Mouse (Mus musculus) liver, embryonic 13.5 days (tissue): ENCODE data around the gene Trabd. TPM values are rescaled to one million over a fixed set of nuclear protein-coding genes. Genes with fewer than 3 reads are reported as not detected.
A peak's percentile ranks its signal among the peaks of the same experiment; 100 is the strongest.

ENCODE experiments used
- ATAC-seq: fragments of 200-750 bp; cut with Nextera tagmentation; 2 replicates; pipeline ENCODE4 v1.8.0; 2017; ENCODE audit warnings: low read depth, mild to moderate bottlenecking, moderate number of reproducible peaks, moderate library complexity
- DNase-seq: peaks from one replicate; pipeline ENCODE4 v3.0.0; 2022
- H3K27ac ChIP-seq: fragments of 300-500 bp; sonication (generic); 2 replicates; pipeline ENCODE4 v1.5.1; 2015; ENCODE audit warnings: moderate library complexity, mild to moderate bottlenecking, inconsistent platforms
- H3K27me3 ChIP-seq: fragments of 300-500 bp; sonication (generic); 2 replicates; pipeline ENCODE4 v1.6.1; 2015; ENCODE audit warnings: mild to moderate bottlenecking, inconsistent platforms
- H3K36me3 ChIP-seq: fragments of 300-500 bp; sonication (generic); 2 replicates; pipeline ENCODE4 v1.6.1; 2015; ENCODE audit warnings: mild to moderate bottlenecking, inconsistent platforms
- H3K4me1 ChIP-seq: fragments of 300-500 bp; sonication (generic); replicated peaks from 2 replicates; pipeline ENCODE4 v1.6.1; 2015; ENCODE audit warnings: inconsistent platforms
- H3K4me2 ChIP-seq: fragments of 300-500 bp; sonication (generic); 2 replicates; pipeline ENCODE4 v1.6.1; 2015; ENCODE audit warnings: inconsistent platforms, mild to moderate bottlenecking, moderate library complexity
- H3K4me3 ChIP-seq: fragments of 300-500 bp; sonication (generic); replicated peaks from 2 replicates; pipeline ENCODE4 v1.5.1; 2015; ENCODE audit warnings: mild to moderate bottlenecking, inconsistent platforms
- H3K9ac ChIP-seq: fragments of 300-500 bp; sonication (generic); 2 replicates; pipeline ENCODE4 v1.6.1; 2015; ENCODE audit warnings: mild to moderate bottlenecking, inconsistent platforms
- H3K9me3 ChIP-seq: fragments of 300-500 bp; sonication (generic); replicated peaks from 2 replicates; pipeline ENCODE4 v1.6.1; 2016; ENCODE audit warnings: inconsistent platforms
- WGBS: fragments of 180-500 bp; shearing (Covaris S2); methylation state at CpG from one replicate; pipeline ENCODE4 v1.1.7; 2015; ENCODE audit not compliant: insufficient replicate concordance; 5-methylcytosine and 5-hydroxymethylcytosine counted together
- polyA plus RNA-seq: library from polyadenylated mRNA; unstranded; fragments of >200 nt; fragmentation: Nextera tagmentation; extraction: Ambion mirVana; gene quantifications from 2 replicates; pipeline ENCODE4 v1.2.1, GENCODE M21; 2015

Gene Trabd
- polyA plus RNA-seq: 16.4 and 16.6 TPM in 2 replicates

- H3K27ac ChIP-seq: peak within 1 kb of the TSS; percentile 65
- WGBS: 35% methylated on average over 11 of the region's 11 CpGs
- peak within 1 kb of the TSS; percentile 97 for H3K4me2 ChIP-seq
- no peaks in the 10 kb centered on the region for H3K9me3 ChIP-seq
- no peaks in the 10 kb centered on the region for H3K36me3 ChIP-seq
- ATAC-seq (no peak; the same call in 1 of the 2 replicates), DNase-seq (no peak)
- H3K27me3 ChIP-seq: peaks cover 29% of the 10 kb centered on the region
- H3K9ac ChIP-seq: peak within 1 kb of the TSS; percentile 87
- peaks cover 42% of the 10 kb centered on the region for H3K4me1 ChIP-seq
- peak within 1 kb of the TSS; percentile 78 for H3K4me3 ChIP-seq
Observed at GRCm38 (mm10) chr15:89074613-89075477, at the start of gene Trabd. TSS of gene Trabd (plus strand) at chr15:89075124.

DNA sequence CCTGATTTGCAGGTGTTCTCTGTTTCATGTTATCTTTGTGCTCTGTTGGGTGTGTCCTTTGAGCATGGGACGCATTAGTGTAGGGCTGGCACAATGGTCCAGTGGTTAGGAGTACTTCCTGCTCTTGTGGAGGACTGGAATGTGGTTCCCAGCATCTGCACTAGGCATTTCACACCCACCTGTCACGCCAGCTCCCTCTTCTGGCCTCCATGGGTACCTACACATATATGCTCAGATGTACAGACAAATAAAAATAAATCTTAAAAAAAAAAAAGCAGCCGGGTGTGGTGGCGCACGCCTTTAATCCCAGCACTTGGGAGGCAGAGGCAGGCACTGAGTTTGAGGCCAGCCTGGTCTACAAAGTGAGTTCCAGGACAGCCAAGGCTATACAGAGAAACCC lies 30.5 kb upstream of the Trabd start:
- WGBS: 60% methylated on average over 5 of the region's 5 CpGs
- no peaks in the 10 kb centered on the region for H3K4me1 ChIP-seq
- no peaks in the 10 kb centered on the region for H3K9me3 ChIP-seq

DNA sequence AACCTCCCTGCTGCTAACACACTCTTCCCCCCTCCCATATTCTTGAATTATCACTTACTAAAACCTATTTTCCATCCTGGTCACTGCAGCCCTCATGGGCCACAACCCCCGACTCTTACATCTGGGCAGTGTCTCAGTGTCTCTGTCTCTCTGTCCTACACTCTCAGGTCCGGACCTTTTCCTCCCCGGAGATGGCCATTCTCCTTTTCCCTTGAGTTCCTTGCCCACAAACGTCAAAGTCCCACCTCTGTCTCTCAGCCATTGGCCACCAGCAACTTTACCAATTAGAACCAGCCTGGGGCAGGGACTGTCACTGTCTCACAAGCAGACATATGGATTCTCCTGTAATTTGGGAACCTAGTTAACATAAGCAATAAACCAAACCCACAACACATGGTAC lies 28.6 kb upstream of the Trabd start:
- Histone ChIP-seq H3K4me3 (no peak overlapping the region), H3K4me1 (no peaks in the 10 kb centered on the region), H3K36me3 (no peaks in the 10 kb centered on the region), H3K4me2 (no peak overlapping the region), H3K27me3 (no peaks in the 10 kb centered on the region), H3K27ac (no peak overlapping the region), H3K9ac (no peak overlapping the region), H3K9me3 (no peaks in the 10 kb centered on the region)
- DNase-seq (no peak), ATAC-seq (no peak)
- WGBS: 65% methylated on average over 4 of the region's 4 CpGs

More for the DNA sequence above, 30.5 kb upstream of the Trabd start:
- no peak overlapping the region for H3K4me2 ChIP-seq
- no peaks in the 10 kb centered on the region for H3K27me3 ChIP-seq
- ATAC-seq: no peak
- H3K36me3 ChIP-seq: no peaks in the 10 kb centered on the region
- DNase-seq: no peak
- H3K9ac ChIP-seq: no peak overlapping the region
- H3K4me3 ChIP-seq: no peak overlapping the region
- H3K27ac ChIP-seq: no peak overlapping the region

GRCm38 (mm10) chr15:89054666-89055065 lies 20.3 kb upstream of the Trabd start:
- no peak overlapping the region for H3K4me2 ChIP-seq
- no peaks in the 10 kb centered on the region for H3K9me3 ChIP-seq
- H3K4me1 ChIP-seq: no peaks in the 10 kb centered on the region
- DNase-seq (no peak), ATAC-seq (no peak)
- H3K36me3 ChIP-seq: no peaks in the 10 kb centered on the region
- H3K4me3 ChIP-seq: no peak overlapping the region
- 74% methylated on average over 7 of the region's 7 CpGs for WGBS
- H3K27ac ChIP-seq: no peak overlapping the region
- no peak overlapping the region for H3K9ac ChIP-seq
- H3K27me3 ChIP-seq: peaks cover 56% of the 10 kb centered on the region

DNA sequence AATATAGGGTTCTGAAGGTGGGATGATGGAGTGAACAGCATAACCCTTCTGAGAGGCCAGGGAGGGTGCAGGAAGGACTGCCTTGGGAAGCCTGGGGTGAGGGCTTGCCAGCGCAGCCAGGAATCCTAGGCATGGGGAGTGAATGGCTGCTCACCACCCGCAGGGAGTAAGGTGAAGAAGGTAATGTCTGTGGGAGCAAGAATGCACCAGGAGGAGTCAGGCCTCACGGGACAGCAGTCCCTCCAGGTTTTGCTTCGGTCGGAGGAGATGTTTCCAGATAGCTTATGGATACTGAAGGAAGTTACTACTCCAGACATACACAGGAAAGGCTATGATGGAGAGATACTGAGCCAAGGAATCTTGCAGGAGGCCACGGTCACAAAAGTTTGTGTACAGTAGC lies 16.2 kb upstream of the Trabd start:
- H3K9me3 ChIP-seq: no peaks in the 10 kb centered on the region
- H3K4me1 ChIP-seq: 0 out of 2 replicates have a peak, but pooled peaks cover 3% of the 10 kb centered on the region
- no peak overlapping the region for H3K27ac ChIP-seq
- H3K4me2 ChIP-seq: no peak overlapping the region
- peaks cover 91% of the 10 kb centered on the region for H3K27me3 ChIP-seq
- WGBS: 22% methylated on average over 6 of the region's 6 CpGs
- H3K9ac ChIP-seq: no peak overlapping the region
- ATAC-seq (no peak), DNase-seq (no peak)
- H3K4me3 ChIP-seq: no peak overlapping the region
- H3K36me3 ChIP-seq: no peaks in the 10 kb centered on the region

- no peak for ATAC-seq
- DNase-seq: no peak
- peaks cover 97% of the 10 kb centered on the region for H3K27me3 ChIP-seq
Observed at GRCm38 (mm10) chr15:89059161-89059931, 15.6 kb upstream of the Trabd start, which contains the start of gene Panx2. TSS of gene Panx2 (plus strand) at chr15:89059734.

DNA sequence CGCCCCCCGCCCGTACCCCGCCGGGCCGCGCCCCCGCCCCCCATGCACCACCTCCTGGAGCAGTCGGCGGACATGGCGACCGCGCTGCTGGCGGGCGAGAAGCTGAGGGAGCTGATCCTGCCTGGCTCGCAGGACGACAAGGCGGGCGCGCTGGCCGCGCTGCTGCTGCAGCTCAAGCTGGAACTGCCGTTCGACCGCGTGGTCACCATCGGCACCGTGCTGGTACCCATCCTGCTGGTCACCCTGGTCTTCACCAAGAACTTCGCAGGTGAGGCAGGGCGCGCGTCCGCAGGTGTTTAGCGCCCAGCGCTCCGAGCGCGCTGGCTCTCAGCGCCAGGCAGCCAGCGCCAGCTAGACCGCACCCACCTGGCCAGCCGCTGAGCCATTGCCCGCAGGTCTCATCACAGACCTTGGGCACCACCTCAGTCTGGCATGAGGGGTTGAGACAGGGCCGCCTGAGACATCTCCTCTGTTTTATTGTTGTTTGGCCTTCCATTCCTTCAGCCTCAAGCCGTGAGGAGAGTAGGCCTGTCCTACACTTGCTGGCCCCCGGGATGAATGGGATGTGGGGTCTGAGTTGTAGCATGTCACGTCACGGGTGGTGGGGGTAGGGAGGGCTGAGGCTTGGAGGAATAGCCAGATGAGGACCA lies 14.8 kb upstream of the Trabd start:
- peak overlapping the region; percentile 49 for H3K4me3 ChIP-seq
- H3K9me3 ChIP-seq: no peaks in the 10 kb centered on the region
- WGBS: 4% methylated on average over 39 of the region's 48 CpGs
- no peak for ATAC-seq
- H3K27me3 ChIP-seq: peaks cover 96% of the 10 kb centered on the region
- H3K4me2 ChIP-seq: peak overlapping the region; percentile 66
- H3K4me1 ChIP-seq: 0 out of 2 replicates have a peak, but pooled peaks cover 3% of the 10 kb centered on the region
- H3K27ac ChIP-seq: no peak overlapping the region
- DNase-seq: no peak
- no peaks in the 10 kb centered on the region for H3K36me3 ChIP-seq
- no peak overlapping the region for H3K9ac ChIP-seq

More at GRCm38 (mm10) chr15:89059161-89059931, 15.6 kb upstream of the Trabd start, which contains the start of gene Panx2:
- no peaks in the 10 kb centered on the region for H3K36me3 ChIP-seq
- WGBS: 3% methylated on average over 57 of the region's 57 CpGs
- no peak within 1 kb of the TSS for H3K27ac ChIP-seq
- H3K4me1 ChIP-seq: 0 out of 2 replicates have a peak, but pooled peaks cover 3% of the 10 kb centered on the region
- H3K9ac ChIP-seq: no peak within 1 kb of the TSS
- H3K4me3 ChIP-seq: peak within 1 kb of the TSS; percentile 49
- no peaks in the 10 kb centered on the region for H3K9me3 ChIP-seq
- H3K4me2 ChIP-seq: peak within 1 kb of the TSS; percentile 66

GRCm38 (mm10) chr15:89060811-89061460 lies 14.0 kb upstream of the Trabd start:
- Histone ChIP-seq H3K4me2 (no peak overlapping the region), H3K4me3 (no peak overlapping the region), H3K9ac (no peak overlapping the region), H3K9me3 (no peaks in the 10 kb centered on the region), H3K27me3 (peaks cover 97% of the 10 kb centered on the region), H3K36me3 (no peaks in the 10 kb centered on the region), H3K4me1 (0 out of 2 replicates have a peak, but pooled peaks cover 3% of the 10 kb centered on the region), H3K27ac (no peak overlapping the region)
- DNase-seq: no peak
- 62% methylated on average over 12 of the region's 12 CpGs for WGBS
- no peak for ATAC-seq

DNA sequence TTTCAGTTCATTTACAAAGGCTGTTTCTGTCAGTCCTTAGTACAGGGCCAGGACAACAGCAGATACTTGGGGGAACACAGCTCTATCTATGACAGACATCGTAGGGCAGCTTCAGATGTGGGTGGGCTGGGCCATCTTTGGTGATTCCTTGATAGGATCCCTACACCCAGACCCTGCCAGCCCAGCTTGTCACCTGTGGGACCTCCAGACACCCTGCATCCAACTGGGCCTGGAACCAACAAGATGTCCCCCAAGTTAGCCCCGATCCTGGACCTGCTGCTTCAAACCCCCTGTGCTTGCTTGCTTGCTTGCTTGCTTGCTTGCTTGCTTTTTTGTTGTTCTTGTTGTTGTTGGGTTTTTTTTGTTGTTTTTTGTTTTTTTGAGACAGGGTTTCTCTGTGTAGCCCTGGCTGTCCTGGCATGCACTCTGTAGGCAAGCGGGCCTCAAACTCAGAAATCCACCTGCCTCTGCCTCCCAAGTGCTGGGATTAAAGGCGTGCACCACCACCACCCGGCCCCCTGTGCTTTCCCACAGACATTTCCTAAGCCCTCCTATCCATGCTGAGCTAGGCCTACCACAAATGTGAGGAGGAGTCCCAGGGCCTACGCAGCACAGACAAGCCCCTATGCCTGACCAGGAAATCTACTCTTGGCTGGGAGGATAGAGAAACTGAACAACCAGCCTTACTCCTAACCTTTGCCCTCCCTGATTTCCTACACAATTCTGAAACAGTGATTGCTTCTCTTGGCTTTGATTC lies 13.0 kb upstream of the Trabd start:
- Histone ChIP-seq H3K4me1 (0 out of 2 replicates have a peak, but pooled peaks cover 3% of the 10 kb centered on the region), H3K27me3 (peaks cover 98% of the 10 kb centered on the region), H3K27ac (no peak overlapping the region), H3K9ac (no peak overlapping the region), H3K36me3 (no peaks in the 10 kb centered on the region), H3K9me3 (no peaks in the 10 kb centered on the region), H3K4me3 (no peak overlapping the region), H3K4me2 (no peak overlapping the region)
- WGBS: 54% methylated on average over 6 of the region's 6 CpGs
- ATAC-seq: no peak
- no peak for DNase-seq

DNA sequence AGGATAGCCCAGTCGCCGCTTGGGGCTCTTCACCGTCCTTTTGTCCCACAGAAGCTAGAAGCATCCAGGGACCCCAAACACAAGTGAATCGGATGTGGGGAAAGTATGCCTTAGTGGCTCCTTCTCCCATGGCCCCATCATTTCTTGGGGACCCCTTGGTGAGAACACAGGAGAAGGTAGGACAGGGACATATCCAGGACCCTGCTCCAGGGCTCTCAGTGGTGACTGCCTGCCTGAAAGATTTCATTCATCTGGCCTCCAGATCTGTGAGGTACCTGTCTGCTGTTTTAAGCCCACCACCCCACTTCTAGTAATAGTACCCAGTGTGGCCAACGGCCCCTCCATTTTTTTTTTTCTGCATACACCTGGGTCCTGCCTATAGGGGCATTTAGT lies 12.4 kb upstream of the Trabd start:
- ATAC-seq (no peak), DNase-seq (no peak)
- Histone ChIP-seq H3K9me3 (no peaks in the 10 kb centered on the region), H3K4me3 (no peak overlapping the region), H3K4me2 (no peak overlapping the region), H3K4me1 (0 out of 2 replicates have a peak, but pooled peaks cover 3% of the 10 kb centered on the region), H3K27ac (no peak overlapping the region), H3K9ac (no peak overlapping the region), H3K36me3 (no peaks in the 10 kb centered on the region), H3K27me3 (peaks cover 98% of the 10 kb centered on the region)
- WGBS: 63% methylated on average over 5 of the region's 5 CpGs
